Mouse (Mus musculus): Measurements from ENCODE around the gene Olfr1361.

- TF ChIP-seq CTCF (IDR thresholded peaks at IDR 0.05; ENCODE audit: extremely low read depth, insufficient read length, insufficient replicate concordance, low read depth, low read length) (no peak), POLR2A (IDR thresholded peaks at IDR 0.05; ENCODE audit: low read depth, low read length) (no peak)
Measured at GRCm38 (mm10) chr13:21710821-21711525, 47.8 kb upstream of the Olfr1361 start.
